Mouse (Mus musculus) liver, postnatal 0 days (tissue): ENCODE data around the gene Fam89b. TPM values are rescaled to one million over a fixed set of nuclear protein-coding genes. Genes with fewer than 3 reads are reported as not detected.
"Not testable (repeated sequence)": the region's sequence is repeated elsewhere in the genome, so short reads cannot be mapped to it uniquely, and the experiment has no call there.

Source experiments
- ATAC-seq: fragments of 200-750 bp; cut with Nextera tagmentation; 2 replicates; pipeline ENCODE4 v1.8.0; 2017; ENCODE audit warnings: mild to moderate bottlenecking, moderate library complexity
- DNase-seq: peaks from one replicate; pipeline ENCODE4 v3.0.0-alpha.2; 2016
- H3K27ac ChIP-seq: fragments of 300-500 bp; sonication (generic); 2 replicates; pipeline ENCODE4 v1.5.1; 2014; ENCODE audit warnings: antibody characterized with exemption, moderate library complexity, mild to moderate bottlenecking, low read depth
- H3K27me3 ChIP-seq: fragments of 300-500 bp; sonication (generic); 2 replicates; pipeline ENCODE4 v1.6.1; 2014; ENCODE audit warnings: low read length, control low read depth, mixed read lengths; ENCODE audit not compliant: insufficient read depth
- H3K36me3 ChIP-seq: fragments of 300-500 bp; sonication (generic); replicated peaks from 2 replicates; pipeline ENCODE4 v1.6.1; 2014; ENCODE audit warnings: mild to moderate bottlenecking, control low read depth, low read length, moderate library complexity, mixed read lengths; ENCODE audit not compliant: insufficient read depth
- H3K4me1 ChIP-seq: fragments of 300-500 bp; sonication (generic); 2 replicates; pipeline ENCODE4 v1.6.1; 2014; ENCODE audit warnings: antibody characterized with exemption, mild to moderate bottlenecking, control low read depth; ENCODE audit not compliant: insufficient read depth
- H3K4me2 ChIP-seq: fragments of 300-500 bp; sonication (generic); 2 replicates; pipeline ENCODE4 v1.6.1; 2014; ENCODE audit warnings: low read depth, mild to moderate bottlenecking, low read length, moderate library complexity, mixed read lengths
- H3K4me3 ChIP-seq: fragments of 300-500 bp; sonication (generic); 2 replicates; pipeline ENCODE4 v1.5.1; 2014; ENCODE audit warnings: low read depth, low read length
- H3K9ac ChIP-seq: fragments of 300-500 bp; sonication (generic); replicated peaks from 2 replicates; pipeline ENCODE4 v1.6.1; 2014; ENCODE audit warnings: mild to moderate bottlenecking, moderate library complexity
- H3K9me3 ChIP-seq: fragments of 300-500 bp; sonication (generic); 2 replicates; pipeline ENCODE4 v1.6.1; 2016; ENCODE audit warnings: mild to moderate bottlenecking, control low read depth, low read length, mixed read lengths
- CTCF ChIP-seq: sonication (generic); IDR thresholded peaks from 2 replicates; pipeline ENCODE4 v1.5.1; 2016; ENCODE audit warnings: antibody characterized with exemption, low read depth
- EP300 ChIP-seq: IDR thresholded peaks from 2 replicates; pipeline ENCODE4 v1.6.1; 2016; ENCODE audit warnings: antibody characterized with exemption, low read depth, mild to moderate bottlenecking
- WGBS: fragments of 180-500 bp; shearing (Covaris S2); extraction: QIAGEN DNeasy Blood & Tissue Kit; methylation state at CpG from one replicate; pipeline ENCODE4 v1.1.7; 2014; ENCODE audit not compliant: insufficient replicate concordance; 5-methylcytosine and 5-hydroxymethylcytosine counted together
- polyA plus RNA-seq: library from polyadenylated mRNA; unstranded; fragments of >200 nt; fragmentation: Nextera tagmentation; extraction: Ambion mirVana; gene quantifications from 2 replicates; pipeline ENCODE4 v1.2.1, GENCODE M21; 2015

The Fam89b gene
- polyA plus RNA-seq, 1 experiment from 2014 or later: 28.9 TPM

DNA sequence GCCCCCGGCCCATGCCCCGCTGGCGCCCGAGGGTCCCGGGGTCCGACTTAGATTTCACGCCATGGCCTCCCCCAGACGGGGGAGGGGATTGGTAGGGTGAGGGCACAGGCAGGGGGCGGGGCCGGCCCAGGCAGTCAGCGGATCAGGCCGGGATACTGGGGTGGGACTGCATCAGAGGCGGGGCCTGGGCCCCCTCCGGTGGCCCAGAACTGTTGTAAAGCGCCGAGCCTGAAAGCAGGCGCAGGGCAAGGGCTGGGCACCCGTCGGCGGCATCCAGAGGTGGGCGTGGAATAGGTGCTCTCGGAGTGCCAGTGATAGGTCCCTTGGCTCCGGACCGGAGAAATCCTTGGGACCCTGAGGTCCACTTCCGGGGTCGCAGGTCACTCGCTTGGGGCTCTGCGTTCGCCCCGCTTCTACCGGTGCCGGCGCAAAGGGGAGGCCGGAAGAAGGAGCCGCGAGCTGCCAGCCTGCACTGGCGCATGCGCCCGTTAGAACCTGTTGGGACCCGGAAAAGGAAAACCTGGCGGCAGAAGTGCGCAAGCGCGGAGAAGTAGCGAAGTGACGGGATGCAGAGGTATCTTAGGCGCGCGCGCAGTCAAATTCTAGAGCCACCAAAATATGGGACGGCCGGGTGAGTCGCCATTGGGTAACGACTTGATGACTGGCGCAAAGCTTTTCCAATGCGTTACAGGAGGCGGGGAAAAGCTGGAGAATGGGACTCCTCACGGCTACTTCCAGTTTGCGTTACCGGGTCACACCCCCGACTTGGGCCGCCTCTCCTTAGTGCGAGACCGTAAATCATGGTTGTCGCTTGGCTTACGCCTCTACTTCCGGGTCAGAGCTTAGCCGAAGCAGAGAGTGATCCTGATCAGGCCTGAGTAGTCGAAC is 41.0 kb downstream of the Fam89b start, which contains the start of the genes Map3k11 and Pcnx3:
TSS of gene Map3k11 (plus strand) at position 543 of the 888 bp plus-strand sequence.
TSS of gene Pcnx3 (minus strand) at position 709 of the 888 bp plus-strand sequence.
- H3K36me3 ChIP-seq: peaks cover 26% of the 10 kb centered on the region
- H3K27ac ChIP-seq: peak within 1 kb of the TSS; percentile 97
- H3K9ac ChIP-seq: peak within 1 kb of the TSS; percentile 76
- peak within 1 kb of the TSS; percentile 91 for H3K4me3 ChIP-seq
- H3K4me2 ChIP-seq: peak within 1 kb of the TSS; percentile 100
- H3K9me3 ChIP-seq: no peaks in the 10 kb centered on the region
- peak; percentile 94 for DNase-seq
- no peaks in the 10 kb centered on the region for H3K27me3 ChIP-seq
- ATAC-seq: peak; percentile 88
- peaks cover 41% of the 10 kb centered on the region for H3K4me1 ChIP-seq
- WGBS: under 1% methylated on average over 69 of the region's 69 CpGs
- peak; percentile 33; the same call in 1 of the 2 replicates for TF ChIP-seq CTCF
- peak; percentile 47; the same call in 1 of the 2 replicates for TF ChIP-seq EP300

DNA sequence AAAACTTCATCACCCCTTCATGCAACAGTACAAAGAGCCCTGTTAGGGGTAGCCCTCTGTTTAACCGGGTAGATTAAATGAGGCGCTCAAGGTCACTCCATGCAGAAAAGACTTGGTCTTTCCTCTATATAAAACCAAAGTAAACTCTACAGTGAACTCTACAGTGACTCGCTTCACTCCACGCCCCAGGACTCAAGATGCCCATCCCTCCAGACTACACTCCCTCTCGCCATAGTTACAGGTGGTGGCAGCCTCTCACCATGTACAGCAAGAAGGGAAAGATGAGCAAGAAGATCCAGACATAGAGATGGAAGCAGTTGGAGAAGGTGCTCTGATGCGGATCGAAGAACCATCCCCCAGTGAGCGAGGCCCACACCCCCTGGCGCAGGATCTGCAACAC is 41.7 kb downstream of the Fam89b start:
- peak overlapping the region; percentile 97 for H3K27ac ChIP-seq
- H3K4me1 ChIP-seq: peaks cover 35% of the 10 kb centered on the region
- H3K36me3 ChIP-seq: peaks cover 32% of the 10 kb centered on the region

DNA sequence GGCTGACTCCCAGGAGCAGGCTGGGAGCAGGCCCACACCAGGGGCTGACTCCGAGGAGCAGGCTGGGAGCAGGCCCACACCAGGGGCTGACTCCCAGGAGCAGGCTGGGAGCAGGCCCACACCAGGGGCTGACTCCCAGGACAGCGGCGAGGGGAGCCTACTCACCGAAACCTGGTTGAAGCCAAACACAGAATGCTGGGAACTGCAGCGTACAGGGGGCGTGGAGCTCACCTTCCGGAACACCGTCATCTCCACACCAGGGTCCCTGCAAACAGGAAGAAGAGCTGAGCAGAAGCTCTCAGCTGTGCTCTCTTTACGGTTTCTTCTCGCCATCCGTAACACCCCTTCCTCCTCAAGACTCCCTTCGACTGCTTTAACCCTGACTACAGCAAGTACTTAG is 42.5 kb downstream of the Fam89b start:
- Histone ChIP-seq H3K4me2 (peak overlapping the region; percentile 100; the same call in 1 of the 2 replicates), H3K4me1 (peaks cover 28% of the 10 kb centered on the region), H3K36me3 (peaks cover 40% of the 10 kb centered on the region)
- H3K4me3 ChIP-seq, H3K9ac ChIP-seq, ATAC-seq, H3K27ac ChIP-seq, H3K9me3 ChIP-seq, DNase-seq, H3K27me3 ChIP-seq: not testable (repeated sequence)
- whole genome bisulfite sequencing: 89% methylated on average over 11 of the region's 12 CpGs

More for the DNA sequence above, 41.7 kb downstream of the Fam89b start:
- ATAC-seq (no peak), DNase-seq (no peak)
- Histone ChIP-seq H3K4me3 (peak overlapping the region; percentile 91), H3K27me3 (no peaks in the 10 kb centered on the region), H3K4me2 (peak overlapping the region; percentile 100), H3K9ac (peak overlapping the region; percentile 76), H3K9me3 (no peaks in the 10 kb centered on the region)
- WGBS: 24% methylated on average over 9 of the region's 9 CpGs
- TF ChIP-seq CTCF: no peak
- no peak for TF ChIP-seq EP300

DNA sequence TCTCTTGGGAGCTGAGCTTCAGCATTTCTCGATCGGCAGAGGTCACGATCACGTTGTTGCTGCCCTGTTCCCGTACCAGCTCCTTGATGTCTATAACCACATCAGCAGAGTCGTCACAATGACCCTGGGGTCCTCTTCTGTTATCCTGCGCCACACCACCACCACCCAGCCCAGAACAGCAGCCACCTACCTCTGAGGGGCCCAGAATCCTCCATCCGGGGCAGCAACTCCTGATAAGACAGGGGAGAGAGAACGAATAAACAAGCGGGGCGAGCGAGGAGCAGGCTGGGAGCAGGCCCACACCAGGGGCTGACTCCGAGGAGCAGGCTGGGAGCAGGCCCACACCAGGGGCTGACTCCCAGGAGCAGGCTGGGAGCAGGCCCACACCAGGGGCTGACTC is 43.0 kb downstream of the Fam89b start:
- Histone ChIP-seq H3K4me1 (peaks cover 22% of the 10 kb centered on the region), H3K27me3 (no peaks in the 10 kb centered on the region), H3K9me3 (no peaks in the 10 kb centered on the region), H3K4me3 (no peak overlapping the region), H3K9ac (no peak overlapping the region), H3K4me2 (no peak overlapping the region), H3K36me3 (peaks cover 44% of the 10 kb centered on the region), H3K27ac (no peak overlapping the region)
- ATAC-seq (no peak), DNase-seq (no peak)
- no peak for TF ChIP-seq CTCF
- no peak for TF ChIP-seq EP300
- WGBS: 61% methylated on average over 13 of the region's 13 CpGs

DNA sequence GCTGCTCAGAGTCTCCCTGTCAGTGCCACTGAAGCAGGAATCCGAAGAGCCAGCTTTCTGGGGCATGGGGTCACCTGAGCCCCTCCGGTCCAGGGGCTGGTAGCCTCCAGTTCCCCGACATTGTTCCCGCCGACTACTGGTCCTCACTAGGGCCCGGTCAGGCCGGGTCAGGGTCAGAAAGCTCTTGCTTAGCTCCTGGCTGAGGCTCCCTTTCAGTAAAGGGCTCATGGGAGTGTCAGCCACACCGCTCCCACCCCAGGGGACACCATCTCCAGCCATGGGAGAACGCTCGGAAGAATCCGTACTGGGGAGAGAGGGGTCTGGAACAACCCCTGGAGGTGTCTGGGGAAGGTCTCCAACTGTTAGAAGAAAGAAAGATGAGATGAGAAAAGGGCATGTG is 43.6 kb downstream of the Fam89b start:
- TF ChIP-seq CTCF: no peak
- no peak for TF ChIP-seq EP300
- Histone ChIP-seq H3K36me3 (peaks cover 49% of the 10 kb centered on the region), H3K27me3 (no peaks in the 10 kb centered on the region), H3K27ac (no peak overlapping the region), H3K9me3 (no peaks in the 10 kb centered on the region), H3K4me3 (no peak overlapping the region), H3K4me2 (no peak overlapping the region), H3K9ac (no peak overlapping the region), H3K4me1 (peaks cover 17% of the 10 kb centered on the region)
- DNase-seq (no peak), ATAC-seq (no peak)
- WGBS: 93% methylated on average over 11 of the region's 11 CpGs

DNA sequence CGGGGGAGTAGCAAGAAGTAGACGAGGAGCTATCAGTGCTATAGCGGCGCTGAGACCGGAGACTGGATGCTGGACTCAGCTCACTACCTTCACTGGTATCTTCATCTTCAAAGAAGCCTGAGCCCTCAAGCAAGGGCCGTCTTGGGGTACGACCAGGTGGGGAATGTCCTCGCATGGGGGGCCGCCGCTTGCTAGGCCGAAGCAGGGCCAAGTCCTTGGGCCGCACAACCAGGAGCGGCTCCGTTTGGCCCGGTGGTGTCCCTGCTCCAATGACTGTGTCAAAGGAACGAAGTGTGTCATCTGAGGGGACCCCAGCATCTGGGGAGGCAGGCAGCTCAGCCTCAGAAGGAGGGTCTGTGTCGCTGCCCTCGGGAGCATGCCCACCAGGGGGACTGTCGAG is 44.0 kb downstream of the Fam89b start:
- peaks cover 54% of the 10 kb centered on the region for H3K36me3 ChIP-seq
- H3K9me3 ChIP-seq: no peaks in the 10 kb centered on the region
- no peak overlapping the region for H3K9ac ChIP-seq
- no peak overlapping the region for H3K4me3 ChIP-seq
- DNase-seq: no peak
- no peaks in the 10 kb centered on the region for H3K27me3 ChIP-seq
- no peak overlapping the region for H3K27ac ChIP-seq
- ATAC-seq: no peak
- TF ChIP-seq CTCF (no peak), EP300 (no peak)
- WGBS: 87% methylated on average over 19 of the region's 19 CpGs
- H3K4me1 ChIP-seq: peaks cover 12% of the 10 kb centered on the region
- no peak overlapping the region for H3K4me2 ChIP-seq
